Mouse (Mus musculus): ENCODE data around the gene Slc52a3. TPM values are rescaled to one million over a fixed set of nuclear protein-coding genes. Genes with fewer than 3 reads are reported as not detected.

Slc52a3 gene
- total and polyA plus RNA-seq, 2 experiments from 2014 or later, result 2.2 to 3.5 TPM

GRCm38 (mm10) chr2:151967176-151967750 lies 29.0 kb upstream of the Slc52a3 start:
- no peak for TF ChIP-seq CTCF (IDR thresholded peaks at IDR 0.05)
- Histone ChIP-seq H3K4me2 (ENCODE audit: low read depth, low read length, poor library complexity, severe bottlenecking) (peak overlapping the region; percentile 38), H3K9me3 (ENCODE audit: low read length) (no peaks in the 10 kb centered on the region), H3K9ac (replicated peaks; ENCODE audit: low read length, poor library complexity, severe bottlenecking) (peak overlapping the region; percentile 33; the same call in 1 of the 2 replicates), H3K4me3 (ENCODE audit: low read depth, low read length) (no peak overlapping the region), H3K4me1 (ENCODE audit: insufficient read depth, low read length) (peaks cover 28% of the 10 kb centered on the region; the same call in 1 of the 2 replicates), H3K27me3 (ENCODE audit: insufficient read depth, low read length) (no peaks in the 10 kb centered on the region), H3K36me3 (ENCODE audit: insufficient read depth, low read length) (no peaks in the 10 kb centered on the region), H3K27ac (ENCODE audit: low read depth, low read length) (no peak overlapping the region)
- no peak for ATAC-seq (ENCODE audit: low FRiP score)
- WGBS, result 13% methylated on average over 9 of the region's 9 CpGs
- DNase-seq (ENCODE audit: low spot score), result peak; percentile 72

- WGBS, result 69% methylated on average over 2 of the region's 2 CpGs
These were observed 28.5 kb upstream of the Slc52a3 start for GRCm38 (mm10) chr2:151967792-151968191.

GRCm38 (mm10) chr2:151968451-151968850 lies 27.9 kb upstream of the Slc52a3 start:
- TF ChIP-seq CTCF (IDR thresholded peaks at IDR 0.05), result no peak
- H3K4me1 ChIP-seq (ENCODE audit: insufficient read depth, low read length), result peaks cover 25% of the 10 kb centered on the region; the same call in 1 of the 2 replicates
- H3K9ac ChIP-seq (replicated peaks; ENCODE audit: low read length, poor library complexity, severe bottlenecking), result no peak overlapping the region
- no peaks in the 10 kb centered on the region for H3K36me3 ChIP-seq (ENCODE audit: insufficient read depth, low read length)
- ATAC-seq (ENCODE audit: low FRiP score) (no peak), DNase-seq (ENCODE audit: low spot score) (no peak)
- WGBS, result 68% methylated on average over 8 of the region's 8 CpGs
- no peak overlapping the region for H3K4me2 ChIP-seq (ENCODE audit: low read depth, low read length, poor library complexity, severe bottlenecking)
- H3K4me3 ChIP-seq (ENCODE audit: low read depth, low read length), result no peak overlapping the region
- no peaks in the 10 kb centered on the region for H3K9me3 ChIP-seq (ENCODE audit: low read length)
- no peak overlapping the region for H3K27ac ChIP-seq (ENCODE audit: low read depth, low read length)
- no peaks in the 10 kb centered on the region for H3K27me3 ChIP-seq (ENCODE audit: insufficient read depth, low read length)

More at GRCm38 (mm10) chr2:151967792-151968191, 28.5 kb upstream of the Slc52a3 start:
- Histone ChIP-seq H3K36me3 (ENCODE audit: insufficient read depth, low read length) (no peaks in the 10 kb centered on the region), H3K4me3 (ENCODE audit: low read depth, low read length) (no peak overlapping the region), H3K4me2 (ENCODE audit: low read depth, low read length, poor library complexity, severe bottlenecking) (peak overlapping the region; percentile 38; the same call in 1 of the 2 replicates), H3K9ac (replicated peaks; ENCODE audit: low read length, poor library complexity, severe bottlenecking) (no peak overlapping the region; the same call in 1 of the 2 replicates), H3K9me3 (ENCODE audit: low read length) (no peaks in the 10 kb centered on the region), H3K4me1 (ENCODE audit: insufficient read depth, low read length) (peaks cover 28% of the 10 kb centered on the region; the same call in 1 of the 2 replicates), H3K27ac (ENCODE audit: low read depth, low read length) (no peak overlapping the region), H3K27me3 (ENCODE audit: insufficient read depth, low read length) (no peaks in the 10 kb centered on the region)
- no peak for ATAC-seq (ENCODE audit: low FRiP score)
- DNase-seq (ENCODE audit: low spot score), result no peak
- no peak for TF ChIP-seq CTCF (IDR thresholded peaks at IDR 0.05)

GRCm38 (mm10) chr2:151968986-151969385 lies 27.3 kb upstream of the Slc52a3 start:
- no peaks in the 10 kb centered on the region for H3K36me3 ChIP-seq (ENCODE audit: insufficient read depth, low read length)
- no peaks in the 10 kb centered on the region for H3K9me3 ChIP-seq (ENCODE audit: low read length)
- peaks cover 25% of the 10 kb centered on the region; the same call in 1 of the 2 replicates for H3K4me1 ChIP-seq (ENCODE audit: insufficient read depth, low read length)
- H3K4me3 ChIP-seq (ENCODE audit: low read depth, low read length), result no peak overlapping the region
- no peak for ATAC-seq (ENCODE audit: low FRiP score)
- no peaks in the 10 kb centered on the region for H3K27me3 ChIP-seq (ENCODE audit: insufficient read depth, low read length)
- no peak for DNase-seq (ENCODE audit: low spot score)
- no peak overlapping the region for H3K27ac ChIP-seq (ENCODE audit: low read depth, low read length)
- WGBS, result 73% methylated on average over 7 of the region's 7 CpGs
- H3K9ac ChIP-seq (replicated peaks; ENCODE audit: low read length, poor library complexity, severe bottlenecking), result no peak overlapping the region
- TF ChIP-seq CTCF (IDR thresholded peaks at IDR 0.05), result no peak
- H3K4me2 ChIP-seq (ENCODE audit: low read depth, low read length, poor library complexity, severe bottlenecking), result no peak overlapping the region; the same call in 1 of the 2 replicates

- H3K4me2 ChIP-seq (ENCODE audit: low read depth, low read length, poor library complexity, severe bottlenecking), result peak overlapping the region; percentile 72
- no peaks in the 10 kb centered on the region for H3K36me3 ChIP-seq (ENCODE audit: insufficient read depth, low read length)
- peaks cover 25% of the 10 kb centered on the region; the same call in 1 of the 2 replicates for H3K4me1 ChIP-seq (ENCODE audit: insufficient read depth, low read length)
- no peak for TF ChIP-seq CTCF (IDR thresholded peaks at IDR 0.05)
- DNase-seq (ENCODE audit: low spot score) (no peak), ATAC-seq (ENCODE audit: low FRiP score) (no peak)
- no peaks in the 10 kb centered on the region for H3K9me3 ChIP-seq (ENCODE audit: low read length)
- H3K9ac ChIP-seq (replicated peaks; ENCODE audit: low read length, poor library complexity, severe bottlenecking), result no peak overlapping the region
- 89% methylated on average over 6 of the region's 6 CpGs for WGBS
- no peak overlapping the region for H3K4me3 ChIP-seq (ENCODE audit: low read depth, low read length)
- no peaks in the 10 kb centered on the region for H3K27me3 ChIP-seq (ENCODE audit: insufficient read depth, low read length)
- no peak overlapping the region; the same call in 1 of the 2 replicates for H3K27ac ChIP-seq (ENCODE audit: low read depth, low read length)
These were observed 26.9 kb upstream of the Slc52a3 start for GRCm38 (mm10) chr2:151969396-151969795.

Data from midbrain, postnatal 0 days (tissue).